Mouse (Mus musculus) CH12.LX (cell line): ENCODE measurements at regions not wholly inside any gene's neighbourhood (a gene's known extent, or its start where the extent isn't known, plus 50 kb on each side); places are given as distances from the start of the nearest gene placed in this dataset.

Source experiments
- DNase-seq: peaks from one replicate; pipeline ENCODE4 v3.0.0-alpha.2; 2013; ENCODE audit errors: extremely low read depth
- H3K27ac ChIP-seq: 2 replicates; pipeline ENCODE4 v1.5.1; 2012; ENCODE audit warnings: low read depth, mild to moderate bottlenecking, control low read depth, moderate library complexity; ENCODE audit not compliant: insufficient read depth
- H3K27me3 ChIP-seq: replicated peaks from 2 replicates; pipeline ENCODE3; 2012; ENCODE audit warnings: inconsistent platforms
- H3K36me3 ChIP-seq, 2 experiments: replicated peaks in 1 of 2; 2 replicates each; pipeline versions ENCODE3 to v1.6.1; 2012; ENCODE audit warnings: inconsistent platforms in 1 of 2, low read length in 1 of 2, mild to moderate bottlenecking in 1 of 2, mixed read lengths in 1 of 2, moderate library complexity in 1 of 2; ENCODE audit not compliant: control insufficient read depth in 1 of 2, insufficient read depth in 1 of 2
- H3K4me1 ChIP-seq, 2 experiments: 2 replicates each; pipeline ENCODE4 v1.6.1; 2012; ENCODE audit warnings: inconsistent platforms in 1 of 2, moderate library complexity in 1 of 2; ENCODE audit not compliant: insufficient read depth in 2 of 2, control insufficient read depth in 1 of 2
- H3K4me2 ChIP-seq: 2 replicates; pipeline ENCODE4 v1.6.1; 2012; ENCODE audit warnings: low read depth, mild to moderate bottlenecking, control low read depth; ENCODE audit not compliant: poor library complexity, insufficient read depth, severe bottlenecking
- H3K4me3 ChIP-seq, 3 experiments: fragments of 150-350 bp in 1 of 3; sonication (generic) in 1 of 3; replicated peaks in 1 of 3; 2 replicates each; pipeline versions ENCODE3 to v1.5.1; 2011 to 2012; ENCODE audit warnings: low read depth in 2 of 3, low read length in 2 of 3, mild to moderate bottlenecking in 2 of 3, moderate library complexity in 2 of 3, control low read depth in 1 of 3, improper control_type of control experiment in 1 of 3, inconsistent platforms in 1 of 3, mixed read lengths in 1 of 3; ENCODE audit not compliant: poor library complexity in 1 of 3
- H3K79me2 ChIP-seq: replicated peaks from 2 replicates; pipeline ENCODE4 v1.6.1; 2012; ENCODE audit warnings: mild to moderate bottlenecking, moderate library complexity; ENCODE audit not compliant: control insufficient read depth, poor library complexity, insufficient read depth, severe bottlenecking; ENCODE audit errors: extremely low read depth
- H3K9ac ChIP-seq: 2 replicates; pipeline ENCODE4 v1.6.1; 2012; ENCODE audit warnings: low read depth, mild to moderate bottlenecking, control low read depth, moderate library complexity; ENCODE audit not compliant: insufficient read depth
- H3K9me3 ChIP-seq: replicated peaks from 2 replicates; pipeline ENCODE3; 2012; ENCODE audit warnings: low read length, inconsistent platforms, mixed read lengths
- BHLHE40 ChIP-seq: IDR thresholded peaks from 2 replicates; pipeline ENCODE4 v1.6.1; 2011; ENCODE audit warnings: mild to moderate bottlenecking, low read depth, low read length, improper control_type of control experiment
- CTCF ChIP-seq, 2 experiments: IDR thresholded peaks in 1 of 2; conservative IDR thresholded peaks in 1 of 2; 2 replicates each; pipeline ENCODE4 v1.5.1; 2011 to 2012; ENCODE audit warnings: low read depth in 2 of 2, low read length in 2 of 2, improper control_type of control experiment in 1 of 2, inconsistent platforms in 1 of 2, mild to moderate bottlenecking in 1 of 2, moderate library complexity in 1 of 2
- EP300 ChIP-seq: IDR thresholded peaks from 2 replicates; pipeline ENCODE4 v1.6.1; 2011; ENCODE audit warnings: low read length, improper control_type of control experiment
- HCFC1 ChIP-seq: IDR thresholded peaks from 2 replicates; pipeline ENCODE4 v1.6.1; 2012; ENCODE audit warnings: low read depth, mild to moderate bottlenecking, inconsistent platforms, low read length, improper control_type of control experiment
- KAT2A ChIP-seq: IDR thresholded peaks from 2 replicates; pipeline ENCODE4 v1.6.1; 2012; ENCODE audit warnings: low read length, improper control_type of control experiment, inconsistent platforms; ENCODE audit not compliant: insufficient replicate concordance
- MAFK ChIP-seq: IDR thresholded peaks from 2 replicates; pipeline ENCODE4 v1.6.1; 2011; ENCODE audit warnings: low read length, improper control_type of control experiment; ENCODE audit not compliant: insufficient replicate concordance
- MAX ChIP-seq: IDR thresholded peaks from 2 replicates; pipeline ENCODE4 v1.6.1; 2011; ENCODE audit warnings: low read length, improper control_type of control experiment
- MAZ ChIP-seq: IDR thresholded peaks from 2 replicates; pipeline ENCODE4 v1.6.1; 2012; ENCODE audit warnings: low read depth, mild to moderate bottlenecking, inconsistent platforms, low read length, improper control_type of control experiment, moderate library complexity
- MEF2A ChIP-seq: IDR thresholded peaks from 2 replicates; pipeline ENCODE4 v1.6.1; 2014; ENCODE audit warnings: low read depth, mild to moderate bottlenecking, inconsistent platforms, low read length, improper control_type of control experiment, borderline replicate concordance
- NELFE ChIP-seq: IDR thresholded peaks from 2 replicates; pipeline ENCODE4 v1.6.1; 2011; ENCODE audit warnings: low read depth, low read length, improper control_type of control experiment
- NRF1 ChIP-seq: IDR thresholded peaks from 2 replicates; pipeline ENCODE4 v1.6.1; 2014; ENCODE audit warnings: low read depth, mild to moderate bottlenecking, inconsistent platforms, low read length, improper control_type of control experiment, moderate library complexity
- PAX5 ChIP-seq: IDR thresholded peaks from 2 replicates; pipeline ENCODE4 v1.6.1; 2012; ENCODE audit warnings: low read length, inconsistent platforms, mixed read lengths
- RCOR1 ChIP-seq: conservative IDR thresholded peaks from 2 replicates; pipeline ENCODE4 v1.6.1; 2012; ENCODE audit warnings: low read depth, mild to moderate bottlenecking, inconsistent platforms, low read length, improper control_type of control experiment
- SMC3 ChIP-seq: IDR thresholded peaks from 2 replicates; pipeline ENCODE4 v1.6.1; 2011; ENCODE audit warnings: low read depth, low read length, improper control_type of control experiment
- TCF12 ChIP-seq: IDR thresholded peaks from 2 replicates; pipeline ENCODE4 v1.6.1; 2014; ENCODE audit warnings: low read depth, mild to moderate bottlenecking, inconsistent platforms, low read length, improper control_type of control experiment
- UBTF ChIP-seq: IDR thresholded peaks from 2 replicates; pipeline ENCODE4 v1.6.1; 2012; ENCODE audit warnings: low read depth, mild to moderate bottlenecking, inconsistent platforms, low read length, improper control_type of control experiment, moderate library complexity
- ZC3H11A ChIP-seq: IDR thresholded peaks from 2 replicates; pipeline ENCODE4 v1.6.1; 2012; ENCODE audit warnings: low read depth, mild to moderate bottlenecking, inconsistent platforms, low read length, improper control_type of control experiment
- dilution Hi-C: fragments of 300-500 bp; cut with MboI; formaldehyde crosslinking; loops from 2 replicates; pipeline ENCODE4 v1.14.3; 2020; ENCODE audit warnings: low sequenced_read_pairs; ENCODE audit not compliant: extremely low pct_unique_long_range_greater_than_20kb, extremely low pct_ligation_motif_present
- in situ Hi-C: fragments of 300-500 bp; cut with MboI; formaldehyde crosslinking; loops from 3 replicates; pipeline ENCODE4 v1.14.3; 2019; ENCODE audit warnings: low sequenced_read_pairs, low pct_ligation_motif_present, low pct_unique_long_range_greater_than_20kb, mixed read lengths

DNA sequence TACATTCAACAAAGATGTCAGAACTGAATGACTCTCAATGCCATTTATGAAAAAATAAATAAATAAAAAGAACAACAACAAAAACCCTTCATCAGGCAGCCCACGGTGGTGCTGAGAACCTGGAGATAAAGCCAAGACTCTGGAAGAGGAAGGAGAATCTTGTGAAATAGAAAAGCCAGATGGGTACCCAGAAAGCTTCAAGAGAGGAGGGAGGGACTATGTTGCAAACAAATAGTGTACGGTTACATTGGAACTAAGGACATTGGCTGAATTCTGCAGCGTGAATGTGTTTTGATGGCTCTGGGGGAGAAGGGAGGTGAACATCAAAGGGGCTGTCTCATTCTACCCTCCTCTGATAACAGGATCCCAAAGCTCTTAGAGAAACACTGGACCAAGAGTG, 57.8 kb upstream of the Rybp start:
- Histone ChIP-seq H3K27me3 (no peaks in the 10 kb centered on the region), H3K27ac (no peak overlapping the region), H3K9me3 (no peaks in the 10 kb centered on the region), H3K36me3 (no peaks in the 10 kb centered on the region), H3K4me2 (no peak overlapping the region), H3K4me1 (peaks cover 4 to 25% of the 10 kb centered on the region in 2 experiments; a peak in 3 of 4 replicates), H3K9ac (no peak overlapping the region), H3K79me2 (no peaks in the 10 kb centered on the region), H3K4me3 (no peak overlapping the region)
- dilution Hi-C loops, result no loop called here
- no peak for DNase-seq
- TF ChIP-seq MAX (no peak), TCF12 (no peak), ZC3H11A (no peak), MEF2A (no peak), MAFK (no peak)
- in situ Hi-C loops, result no loop called here

DNA sequence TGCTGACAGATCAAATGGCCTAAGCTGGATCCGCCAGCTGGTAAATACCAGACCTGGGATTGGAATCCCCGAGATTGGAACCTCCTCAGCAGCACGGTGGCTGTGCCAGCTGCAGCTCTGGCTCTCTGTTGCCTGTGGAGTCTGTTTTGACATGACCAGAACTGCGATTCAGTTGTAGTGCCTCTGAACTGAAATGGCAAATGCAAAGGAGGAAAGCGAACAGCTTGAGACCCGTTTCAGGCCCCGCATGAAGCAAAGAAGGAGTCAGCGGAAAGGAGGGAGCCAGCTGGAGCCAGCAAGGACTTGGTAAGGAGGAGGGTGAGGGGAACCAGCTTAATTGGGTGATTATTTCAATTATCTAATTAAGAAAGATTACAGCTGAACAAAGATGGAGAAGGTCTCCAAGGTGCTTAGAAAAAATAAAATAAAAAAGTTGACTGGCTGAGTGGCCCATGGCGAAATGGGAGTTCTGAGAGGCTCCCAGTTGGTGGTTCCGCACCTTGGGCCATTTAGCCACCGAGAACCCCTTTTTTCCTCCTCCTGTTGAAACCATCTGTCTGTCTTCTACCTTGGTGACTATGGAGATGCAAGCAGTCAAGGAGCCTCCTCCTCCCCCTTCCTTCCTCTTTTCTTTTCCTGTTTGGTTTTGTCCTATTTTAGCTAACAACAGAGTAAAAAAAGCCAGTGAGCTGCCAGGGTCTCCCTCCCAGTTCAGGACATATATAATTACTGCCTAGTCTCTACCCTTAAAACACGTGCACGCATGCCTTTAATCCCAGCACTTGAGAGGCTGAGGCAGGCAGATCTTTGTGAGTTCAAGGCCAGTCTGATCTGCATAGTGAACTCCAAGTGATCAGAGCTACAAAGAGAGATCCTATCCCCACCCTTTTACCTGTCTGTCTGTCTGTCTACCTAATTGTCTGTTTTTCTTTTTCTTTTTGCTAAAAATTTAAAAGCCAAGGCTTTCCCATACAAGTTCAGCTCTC, 54.3 kb upstream of the Rybp start:
- no peaks in the 10 kb centered on the region for H3K36me3 ChIP-seq
- no peaks in the 10 kb centered on the region for H3K9me3 ChIP-seq
- peaks cover 4 to 29% of the 10 kb centered on the region in 2 experiments; a peak in 3 of 4 replicates for H3K4me1 ChIP-seq
- H3K27me3 ChIP-seq, result peaks cover 2% of the 10 kb centered on the region
- DNase-seq, result peak; percentile 44
- no peak overlapping the region; the same call in 1 of the 2 replicates for H3K4me2 ChIP-seq
- H3K79me2 ChIP-seq, result no peaks in the 10 kb centered on the region
- no peak overlapping the region for H3K27ac ChIP-seq
- H3K9ac ChIP-seq, result no peak overlapping the region
- peak; percentile 38; the same call in 1 of the 2 replicates for TF ChIP-seq EP300
- no peak for TF ChIP-seq PAX5
- TF ChIP-seq MEF2A, result 0 out of 2 replicates have a peak, but pooled peaks have one; percentile 16
- TF ChIP-seq BHLHE40, result peak; percentile 18; the same call in 1 of the 2 replicates
- TF ChIP-seq RCOR1, result no peak
- no peak overlapping the region for H3K4me3 ChIP-seq
- dilution Hi-C loops, result no loop called here
- in situ Hi-C loops, result no loop called here

DNA sequence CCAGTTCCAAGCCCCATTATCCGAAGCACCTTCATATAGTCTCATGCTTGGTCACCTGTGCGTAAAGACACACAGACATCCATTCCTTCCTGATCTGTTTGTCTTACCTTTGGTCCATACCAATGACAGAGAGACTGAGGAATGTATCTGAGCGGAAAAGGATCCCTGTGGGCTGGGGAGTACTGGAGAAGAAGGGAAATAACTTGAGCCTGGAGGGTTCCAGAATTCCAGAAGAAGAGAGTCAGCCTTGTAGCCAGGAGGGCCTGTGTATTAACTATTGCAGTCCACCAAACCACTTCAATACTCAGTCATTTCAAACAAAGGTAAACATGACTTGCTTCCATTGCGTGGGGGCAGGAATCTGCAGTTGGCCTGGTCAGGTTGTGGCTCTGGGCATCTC, 51.0 kb upstream of the Rybp start:
- Histone ChIP-seq H3K4me1 (peaks cover 8 to 57% of the 10 kb centered on the region in 2 experiments; a peak in 3 of 4 replicates), H3K9me3 (no peaks in the 10 kb centered on the region), H3K4me2 (no peak overlapping the region), H3K4me3 (no peak overlapping the region), H3K79me2 (no peaks in the 10 kb centered on the region), H3K36me3 (no peaks in the 10 kb centered on the region), H3K27me3 (peaks cover 2% of the 10 kb centered on the region), H3K9ac (no peak overlapping the region), H3K27ac (no peak overlapping the region)
- in situ Hi-C loops (no loop called here), dilution Hi-C loops (no loop called here)
- DNase-seq, result no peak
- TF ChIP-seq NELFE, result no peak
- no peak for TF ChIP-seq RCOR1
- TF ChIP-seq SMC3, result no peak
- no peak for TF ChIP-seq HCFC1
- TF ChIP-seq NRF1, result no peak
- TF ChIP-seq EP300, result no peak
- no peak for TF ChIP-seq UBTF
- TF ChIP-seq KAT2A, result no peak
- TF ChIP-seq BHLHE40, result no peak
- TF ChIP-seq MAZ, result no peak
- TF ChIP-seq CTCF (conservative IDR thresholded peaks at IDR 0.05 in 1 of 2, IDR thresholded peaks at IDR 0.05 in 1 of 2; ENCODE audit: low read depth in 2 of 2, low read length in 2 of 2), result no peak
- no peak for TF ChIP-seq MAX
- TF ChIP-seq, all 38 proteins: peak for 0
